Mouse (Mus musculus) cerebellum, adult 2 months (tissue): ENCODE measurements at regions not wholly inside any gene's neighbourhood (a gene's known extent, or its start where the extent isn't known, plus 50 kb on each side); places are given as distances from the start of the nearest gene placed in this dataset.

ENCODE experiments used
- CTCF ChIP-seq: fragments of 200-500 bp; IDR thresholded peaks from 2 replicates; pipeline ENCODE4 v1.5.1; 2011; ENCODE audit warnings: low read depth, mild to moderate bottlenecking, control low read depth, low read length, moderate library complexity, borderline replicate concordance; ENCODE audit not compliant: insufficient read depth
- POLR2A ChIP-seq: fragments of 200-500 bp; IDR thresholded peaks from 2 replicates; pipeline ENCODE4 v1.6.1; 2011; ENCODE audit warnings: low read length, control low read depth, borderline replicate concordance; ENCODE audit not compliant: insufficient read depth

GRCm38 (mm10) chr7:125033778-125034177, 410.7 kb upstream of the Kdm8 start:
- TF ChIP-seq CTCF: no peak
- TF ChIP-seq POLR2A: no peak
